Mouse (Mus musculus): ENCODE measurements around the gene Rasa3. TPM values are rescaled to one million over a fixed set of nuclear protein-coding genes. Genes with fewer than 3 reads are reported as not detected.

Gene Rasa3
- 323 to 329 TPM (median 328 TPM) in 4 replicates for total RNA-seq (2023)

GRCm38 (mm10) chr8:13677413-13677883 lies at the start of gene Rasa3:
Gene Rasa3, minus strand, starts transcription at chr8:13677603.

GRCm38 (mm10) chr8:13705668-13706067 lies 28.3 kb upstream of the Rasa3 start, which contains the start of gene Cfap97d2:
Gene Cfap97d2, plus strand, starts transcription at chr8:13705889.

GRCm38 (mm10) chr8:13562118-13562517 lies 115.3 kb downstream of the Rasa3 start, which contains the start of gene 1700029H14Rik:
Gene 1700029H14Rik, minus strand, starts transcription at chr8:13562461.

Other genes starting within 250 kb of the Rasa3 start
- not detected in 4 replicates for gene Tmem255b, start 242.4 kb downstream of the Rasa3 start, total RNA-seq (2023)
- 0.21 to 0.66 TPM (median 0.28 TPM) in 4 replicates for gene Gas6, start 183.1 kb downstream of the Rasa3 start, total RNA-seq (2023)
- 7.9 to 14.9 TPM (median 9.0 TPM) in 4 replicates for gene 1700029H14Rik, start 115.1 kb downstream of the Rasa3 start, total RNA-seq (2023)
- not detected in 4 replicates for gene Cfap97d2, start 28.3 kb upstream of the Rasa3 start, total RNA-seq (2023)
- 37.4 to 45.4 TPM (median 38.3 TPM) in 4 replicates for gene Cdc16, start 80.1 kb upstream of the Rasa3 start, total RNA-seq (2023)
- 24.1 to 35.9 TPM (median 30.7 TPM) in 4 replicates for gene Upf3a, start 108.0 kb upstream of the Rasa3 start, total RNA-seq (2023)
- gene AF366264, start 160.8 kb upstream of the Rasa3 start, total RNA-seq (2023): not detected in 4 replicates
- gene Champ1, start 192.0 kb upstream of the Rasa3 start, total RNA-seq (2023): 23.5 to 27.9 TPM (median 24.5 TPM) in 4 replicates
- 1.1 to 2.5 TPM (median 1.8 TPM) in 4 replicates for gene Coprs, start 212.7 kb upstream of the Rasa3 start, total RNA-seq (2023)

Data from B cell, adult 62 days (primary cell).